Mouse (Mus musculus): Measurements from ENCODE around the gene Hspb8. TPM values are rescaled to one million over a fixed set of nuclear protein-coding genes. Genes with fewer than 3 reads are reported as not detected.
"Not testable (repeated sequence)": the region's sequence is repeated elsewhere in the genome, so short reads cannot be mapped to it uniquely, and the experiment has no call there.

Hspb8 gene
- polyA plus RNA-seq, 1 experiment from 2014 or later = 27.1 TPM

DNA sequence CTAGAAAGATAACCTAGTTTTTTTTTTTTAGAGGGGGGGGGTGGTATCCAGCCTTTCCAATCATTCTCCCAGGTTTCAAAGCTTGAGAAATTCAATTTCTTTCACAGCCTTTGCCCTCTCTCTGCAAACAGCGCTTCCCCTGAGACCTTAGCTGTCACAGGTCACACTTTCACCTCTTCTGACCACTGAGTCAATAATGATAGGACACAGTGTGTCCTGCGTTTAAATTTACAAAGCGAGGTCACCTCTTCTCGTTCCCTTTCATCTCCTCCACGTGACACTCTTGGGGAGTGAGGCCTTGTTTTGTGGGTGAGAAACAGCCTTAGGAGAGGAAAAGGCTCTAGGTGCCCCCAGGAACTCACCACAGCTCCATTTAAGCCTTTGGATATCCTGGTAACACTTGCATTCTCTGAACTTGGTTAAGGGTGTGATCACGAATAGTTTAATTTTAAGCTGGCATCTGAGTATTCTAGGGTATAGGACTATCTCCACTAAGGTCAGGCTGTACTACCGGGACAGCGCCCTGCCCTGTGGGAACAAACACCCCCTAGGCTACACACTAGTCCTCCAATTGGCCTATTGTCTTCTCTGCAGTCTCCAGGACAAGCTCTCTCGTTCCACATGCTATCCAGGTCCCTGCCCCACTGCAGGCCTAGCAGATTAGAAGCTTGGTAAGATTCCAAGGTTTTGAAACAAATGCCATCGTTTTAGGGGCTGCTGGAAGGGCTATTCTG, 23.1 kb upstream of the Hspb8 start:
- Histone ChIP-seq H3K27ac (no peak overlapping the region), H3K4me2 (no peak overlapping the region)

DNA sequence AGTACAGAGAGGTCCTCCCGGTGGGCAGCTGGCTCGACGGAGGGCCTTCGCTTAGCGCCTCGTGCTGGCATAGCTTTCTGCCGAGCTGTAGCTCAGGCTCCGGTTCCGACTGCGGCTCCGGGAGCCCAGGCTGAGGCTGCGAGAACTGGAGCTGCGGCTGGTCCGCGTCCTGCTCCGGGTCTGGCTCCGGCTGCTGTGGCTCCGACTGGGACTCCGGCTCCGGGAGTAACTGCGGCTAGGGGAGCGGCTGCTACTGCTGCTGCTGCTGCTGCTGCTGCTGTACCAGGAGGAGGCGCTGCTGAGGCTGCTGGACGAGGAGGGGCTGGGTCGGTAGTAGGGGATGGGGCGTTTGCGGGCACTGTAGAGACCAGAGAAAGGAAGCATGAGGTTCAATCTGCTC, 21.9 kb upstream of the Hspb8 start:
- no peak overlapping the region for H3K27ac ChIP-seq
- no peak overlapping the region for H3K9ac ChIP-seq
- ATAC-seq (ENCODE audit: insufficient number of reproducible peaks, low FRiP score, low TSS enrichment, low read depth) = no peak
- H3K9me3 ChIP-seq = no peaks in the 10 kb centered on the region
- no peak overlapping the region for H3K4me2 ChIP-seq
- no peak overlapping the region for H3K4me3 ChIP-seq
- H3K4me1 ChIP-seq = peaks cover 18% of the 10 kb centered on the region
- 57% methylated on average over 27 of the region's 27 CpGs for WGBS
- H3K36me3 ChIP-seq = no peaks in the 10 kb centered on the region
- peaks cover 9% of the 10 kb centered on the region; the same call in 1 of the 2 replicates for H3K27me3 ChIP-seq

More for the DNA sequence above, 23.1 kb upstream of the Hspb8 start:
- 48% methylated on average over 10 of the region's 10 CpGs for WGBS
- Histone ChIP-seq H3K9ac (no peak overlapping the region), H3K9me3 (no peaks in the 10 kb centered on the region), H3K4me1 (peaks cover 18% of the 10 kb centered on the region), H3K4me3 (no peak overlapping the region), H3K36me3 (no peaks in the 10 kb centered on the region), H3K27me3 (peaks cover 9% of the 10 kb centered on the region; the same call in 1 of the 2 replicates)
- ATAC-seq (ENCODE audit: insufficient number of reproducible peaks, low FRiP score, low TSS enrichment, low read depth) = no peak

DNA sequence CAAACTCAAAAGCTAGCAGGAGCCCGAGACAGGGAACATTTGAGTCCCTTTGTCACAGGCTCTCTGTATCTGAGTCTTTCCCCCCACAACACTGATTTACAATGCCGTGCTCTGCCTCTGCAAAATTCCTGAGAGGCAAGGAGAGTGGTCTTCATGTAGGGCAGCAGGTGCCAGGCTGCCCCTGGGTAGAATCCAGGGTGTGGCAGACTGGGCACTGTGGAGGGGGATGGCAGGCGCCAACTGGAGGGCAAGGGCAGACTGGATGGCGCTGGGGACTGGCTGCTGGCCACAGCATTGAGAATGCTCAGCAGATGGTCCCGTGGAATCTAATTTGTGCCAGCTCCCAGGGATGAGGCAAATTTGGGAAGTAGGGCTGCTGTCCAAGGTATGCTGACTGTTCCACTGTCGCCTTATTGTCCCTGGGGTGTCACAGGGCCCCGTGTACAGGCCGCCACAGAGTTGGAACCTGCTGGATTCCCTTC, 20.8 kb upstream of the Hspb8 start:
- Histone ChIP-seq H3K27ac (no peak overlapping the region), H3K9ac (no peak overlapping the region), H3K9me3 (no peaks in the 10 kb centered on the region), H3K4me3 (no peak overlapping the region), H3K27me3 (peaks cover 9% of the 10 kb centered on the region; the same call in 1 of the 2 replicates), H3K4me1 (peaks cover 14% of the 10 kb centered on the region), H3K4me2 (no peak overlapping the region), H3K36me3 (no peaks in the 10 kb centered on the region)
- ATAC-seq (ENCODE audit: insufficient number of reproducible peaks, low FRiP score, low TSS enrichment, low read depth) = no peak
- WGBS = 76% methylated on average over 8 of the region's 8 CpGs

DNA sequence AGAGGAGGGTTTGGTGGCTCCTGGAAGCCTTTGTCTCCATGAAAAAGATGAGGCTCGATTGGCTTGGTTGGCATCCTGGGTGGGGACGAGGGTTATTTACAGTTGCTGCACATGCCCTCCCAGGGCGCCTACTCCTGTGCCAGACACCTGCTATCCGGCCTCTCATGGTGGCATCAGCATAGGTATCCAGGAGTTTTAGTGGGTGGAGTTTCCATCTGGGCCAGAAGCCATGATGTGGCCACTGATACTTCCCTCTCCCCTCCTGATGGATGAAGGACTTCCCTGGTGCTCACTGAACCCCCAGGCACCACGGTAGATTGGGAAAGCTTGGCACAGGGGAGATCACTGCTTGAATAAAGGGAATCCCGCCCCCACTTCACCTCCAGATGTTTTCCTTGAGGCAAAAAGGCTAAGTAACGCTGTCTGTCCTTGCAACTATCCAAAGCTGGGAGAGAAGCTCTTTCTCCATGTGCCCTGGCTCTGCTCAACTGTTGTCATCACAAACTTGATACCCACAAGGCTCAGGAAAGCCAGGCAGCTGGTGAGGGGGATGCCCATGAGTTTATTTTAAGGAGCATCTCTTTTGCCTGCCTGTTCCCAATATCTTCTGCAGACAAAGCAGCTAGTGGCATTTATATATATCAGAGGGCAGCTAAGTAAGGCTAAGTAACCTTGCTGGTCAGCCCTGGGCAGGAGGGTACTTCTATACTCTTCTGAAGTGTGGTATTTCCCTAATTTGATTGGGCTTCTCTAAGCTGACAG, 20.2 kb upstream of the Hspb8 start:
- Histone ChIP-seq H3K4me2 (no peak overlapping the region), H3K9ac (no peak overlapping the region), H3K27ac (no peak overlapping the region), H3K4me1 (peaks cover 14% of the 10 kb centered on the region), H3K4me3 (no peak overlapping the region), H3K9me3 (no peaks in the 10 kb centered on the region), H3K36me3 (no peaks in the 10 kb centered on the region), H3K27me3 (peaks cover 9% of the 10 kb centered on the region; the same call in 1 of the 2 replicates)
- no peak for ATAC-seq (ENCODE audit: insufficient number of reproducible peaks, low FRiP score, low TSS enrichment, low read depth)
- WGBS = 63% methylated on average over 7 of the region's 7 CpGs

DNA sequence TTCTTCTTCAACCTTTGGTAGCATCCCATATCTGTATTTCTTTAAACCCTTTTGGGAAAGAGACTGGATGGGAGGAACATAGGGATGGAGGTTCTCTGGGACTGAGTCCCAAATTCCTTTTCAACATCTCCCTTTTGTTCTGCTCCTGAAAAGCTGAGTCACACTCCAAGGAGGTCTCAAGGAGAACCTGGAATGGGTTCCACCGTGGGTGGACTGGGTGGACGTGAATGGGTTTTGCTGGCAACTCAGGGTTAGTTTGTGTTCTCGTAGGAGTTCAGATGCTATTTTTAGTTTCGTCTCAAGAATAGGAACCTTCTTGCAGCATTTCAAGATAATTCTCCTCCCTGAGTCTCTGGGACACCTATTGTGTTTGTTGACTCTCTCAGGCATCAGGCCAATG, 17.6 kb upstream of the Hspb8 start:
- 72% methylated on average over 4 of the region's 4 CpGs for WGBS
- H3K27ac ChIP-seq = no peak overlapping the region
- H3K4me1 ChIP-seq = no peaks in the 10 kb centered on the region
- ATAC-seq (ENCODE audit: insufficient number of reproducible peaks, low FRiP score, low TSS enrichment, low read depth) = no peak
- H3K9ac ChIP-seq = no peak overlapping the region
- no peaks in the 10 kb centered on the region for H3K36me3 ChIP-seq
- H3K27me3 ChIP-seq = peaks cover 9% of the 10 kb centered on the region; the same call in 1 of the 2 replicates
- H3K9me3 ChIP-seq = no peaks in the 10 kb centered on the region
- no peak overlapping the region for H3K4me3 ChIP-seq
- no peak overlapping the region for H3K4me2 ChIP-seq

DNA sequence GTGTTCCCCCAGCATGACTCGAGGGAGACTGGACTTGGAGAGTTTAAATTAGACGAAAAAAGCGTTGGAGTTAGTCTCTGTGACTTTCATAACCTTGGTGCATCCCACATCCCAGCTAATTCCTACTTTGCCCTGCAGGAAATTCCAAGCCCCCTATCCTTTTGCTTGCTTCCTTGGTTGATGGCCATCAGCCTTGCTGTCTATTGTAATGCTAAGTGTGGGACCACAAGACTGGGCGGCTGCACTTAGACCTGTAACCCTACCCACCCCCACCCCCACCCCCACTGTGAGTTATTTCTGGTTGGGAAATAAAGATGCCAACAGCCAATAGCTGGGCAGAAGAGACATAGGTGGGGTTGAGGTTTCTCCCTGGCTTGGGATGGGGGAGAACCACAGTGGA, 15.7 kb upstream of the Hspb8 start:
- H3K4me2 ChIP-seq = no peak overlapping the region
- H3K27ac ChIP-seq = no peak overlapping the region
- peaks cover 4% of the 10 kb centered on the region; the same call in 1 of the 2 replicates for H3K4me1 ChIP-seq
- H3K9me3 ChIP-seq = no peaks in the 10 kb centered on the region
- H3K27me3 ChIP-seq = no peaks in the 10 kb centered on the region
- 40% methylated on average over 4 of the region's 4 CpGs for WGBS
- no peak overlapping the region for H3K9ac ChIP-seq
- H3K36me3 ChIP-seq = no peaks in the 10 kb centered on the region
- no peak overlapping the region for H3K4me3 ChIP-seq
- no peak for ATAC-seq (ENCODE audit: insufficient number of reproducible peaks, low FRiP score, low TSS enrichment, low read depth)

DNA sequence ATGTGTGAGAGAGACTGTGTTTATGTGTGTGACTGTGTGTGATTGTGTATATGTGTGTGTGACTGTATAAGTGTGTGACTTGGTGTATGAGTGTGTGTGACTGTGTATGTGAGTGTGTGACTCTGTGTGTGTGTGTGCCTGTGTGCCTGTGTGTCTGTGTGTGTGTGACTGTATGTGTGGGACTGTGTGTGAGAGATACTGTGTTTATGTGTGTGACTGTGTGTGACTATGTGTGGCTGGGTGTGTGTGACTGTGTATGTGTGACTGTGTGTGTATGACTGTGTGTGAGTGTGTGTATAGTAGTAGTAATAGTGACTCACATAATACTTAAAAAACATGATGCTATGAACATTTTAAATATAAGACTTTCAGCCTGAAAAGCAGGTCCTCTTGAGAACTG, 13.5 kb upstream of the Hspb8 start:
- Histone ChIP-seq H3K4me1 (peaks cover 4% of the 10 kb centered on the region; the same call in 1 of the 2 replicates), H3K27me3 (no peaks in the 10 kb centered on the region), H3K9me3 (no peaks in the 10 kb centered on the region), H3K36me3 (no peaks in the 10 kb centered on the region), H3K4me3 (no peak overlapping the region), H3K4me2 (no peak overlapping the region), H3K9ac (no peak overlapping the region), H3K27ac (no peak overlapping the region)
- no peak for ATAC-seq (ENCODE audit: insufficient number of reproducible peaks, low FRiP score, low TSS enrichment, low read depth)

DNA sequence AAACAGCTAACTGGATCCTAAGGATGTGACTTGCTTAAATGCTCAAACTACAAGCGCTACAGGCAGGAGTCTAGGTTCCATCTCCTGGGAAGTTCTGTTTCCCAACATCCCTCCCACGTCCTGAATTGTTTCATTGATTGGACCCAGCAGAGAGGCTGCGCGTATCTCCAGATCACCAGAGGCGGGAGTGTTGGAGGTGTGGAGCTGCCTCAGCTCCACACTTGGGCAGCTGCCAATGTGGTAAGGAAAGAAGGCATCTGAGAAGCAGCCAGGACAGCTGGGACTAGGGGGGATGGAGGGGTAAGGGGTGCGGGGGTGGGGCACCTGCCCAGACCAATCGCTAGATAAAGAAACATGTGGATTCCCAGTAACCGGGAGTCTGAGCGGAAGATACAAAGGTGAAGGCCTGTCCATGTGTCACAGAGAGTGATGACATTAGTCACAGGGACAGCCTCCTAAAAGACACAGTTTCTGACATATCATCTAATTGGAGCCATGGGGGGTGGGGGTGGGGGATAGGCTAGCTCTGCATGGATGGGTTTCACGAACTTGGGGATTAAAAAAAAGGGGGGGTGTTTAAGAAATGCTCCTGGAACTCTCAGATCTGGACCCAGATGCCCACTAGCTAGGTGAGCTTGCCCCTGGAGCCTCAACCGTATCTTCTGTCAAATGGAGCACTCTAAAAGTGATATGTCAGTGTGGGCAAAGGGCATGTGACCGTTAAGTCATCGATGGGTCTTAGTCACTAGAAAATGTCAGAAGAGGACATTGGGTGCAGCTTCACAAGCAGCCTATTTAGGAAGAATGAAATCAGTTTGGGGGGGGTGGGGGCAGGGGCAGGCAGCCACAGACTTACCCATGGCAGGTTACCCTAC, 12.5 kb upstream of the Hspb8 start:
- no peak for ATAC-seq (ENCODE audit: insufficient number of reproducible peaks, low FRiP score, low TSS enrichment, low read depth)
- 46% methylated on average over 13 of the region's 13 CpGs for WGBS
- peaks cover 4% of the 10 kb centered on the region for H3K4me1 ChIP-seq
- no peak overlapping the region for H3K4me3 ChIP-seq
- no peaks in the 10 kb centered on the region for H3K36me3 ChIP-seq
- no peaks in the 10 kb centered on the region for H3K9me3 ChIP-seq
- no peak overlapping the region for H3K27ac ChIP-seq
- no peak overlapping the region for H3K4me2 ChIP-seq
- H3K9ac ChIP-seq = no peak overlapping the region
- H3K27me3 ChIP-seq = no peaks in the 10 kb centered on the region

DNA sequence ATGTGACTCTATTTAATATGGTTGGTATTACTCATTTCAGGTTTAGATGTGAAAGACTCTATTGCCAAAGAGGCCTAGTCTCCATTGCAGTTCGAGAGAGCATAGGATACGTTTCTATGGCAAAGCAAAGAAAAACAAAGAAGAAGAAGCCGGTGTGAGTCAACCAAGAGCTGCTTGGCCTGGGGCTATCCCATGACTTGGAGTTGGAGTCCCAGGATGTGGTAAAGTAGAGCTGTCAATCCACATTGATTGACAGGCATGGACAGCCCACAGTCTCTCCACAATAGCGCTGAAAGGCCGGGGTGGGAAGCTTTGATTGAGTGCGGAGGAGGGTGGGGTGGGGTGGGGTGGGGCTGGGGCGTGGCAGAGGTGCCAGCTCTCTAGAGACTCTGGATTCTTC, 10.2 kb upstream of the Hspb8 start:
- Histone ChIP-seq H3K4me3 (no peak overlapping the region), H3K36me3 (no peaks in the 10 kb centered on the region), H3K27me3 (no peaks in the 10 kb centered on the region), H3K4me1 (peaks cover 7% of the 10 kb centered on the region), H3K27ac (no peak overlapping the region), H3K9me3 (no peaks in the 10 kb centered on the region), H3K4me2 (no peak overlapping the region), H3K9ac (no peak overlapping the region)
- no peak for ATAC-seq (ENCODE audit: insufficient number of reproducible peaks, low FRiP score, low TSS enrichment, low read depth)
- 57% methylated on average over 7 of the region's 7 CpGs for WGBS

DNA sequence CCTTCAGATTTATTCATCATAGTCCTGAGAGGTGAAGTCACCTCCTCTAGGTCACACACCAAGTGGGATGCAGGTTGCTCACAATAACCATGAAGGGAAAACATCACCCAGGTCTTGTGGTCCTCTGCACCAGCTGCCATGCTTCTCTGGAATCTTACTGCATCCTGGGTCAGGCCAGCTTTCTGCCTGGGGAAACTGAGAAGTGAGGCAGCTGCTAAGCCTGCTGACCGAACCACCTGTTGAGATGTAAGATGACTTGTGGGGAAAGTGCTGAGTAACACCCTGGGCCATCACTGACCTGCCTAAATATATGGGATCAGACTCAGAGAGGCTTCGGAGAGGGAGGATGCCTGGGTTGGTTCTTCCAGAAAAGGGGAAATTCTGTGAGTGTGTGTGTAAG, 4.0 kb upstream of the Hspb8 start:
- Histone ChIP-seq H3K9me3 (no peaks in the 10 kb centered on the region), H3K4me1 (peaks cover 34% of the 10 kb centered on the region), H3K9ac (no peak overlapping the region), H3K27ac (no peak overlapping the region), H3K4me2 (no peak overlapping the region), H3K27me3 (no peaks in the 10 kb centered on the region), H3K36me3 (no peaks in the 10 kb centered on the region), H3K4me3 (no peak overlapping the region)
- ATAC-seq (ENCODE audit: insufficient number of reproducible peaks, low FRiP score, low TSS enrichment, low read depth) = no peak
- WGBS = 79% methylated on average over 2 of the region's 2 CpGs

DNA sequence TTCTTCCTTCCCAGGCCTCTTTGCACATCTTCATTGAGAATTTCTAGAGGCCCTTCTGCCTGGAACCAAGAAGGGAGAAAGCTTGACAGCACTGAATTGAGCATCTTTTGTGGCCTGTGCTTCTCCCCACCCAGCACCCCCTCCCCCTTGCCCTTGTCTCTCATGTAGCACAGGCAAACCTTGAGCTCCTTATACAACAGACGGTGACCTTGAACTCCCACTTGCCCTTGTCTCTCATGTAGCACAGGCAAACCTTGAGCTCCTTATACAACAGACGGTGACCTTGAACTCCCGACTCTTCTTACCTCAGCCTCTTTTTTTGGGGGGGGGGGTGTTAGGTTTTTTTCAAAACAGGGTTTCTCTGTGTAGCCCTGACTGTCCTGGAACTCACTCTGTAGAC, 3.0 kb upstream of the Hspb8 start:
- 88% methylated on average over 3 of the region's 3 CpGs for WGBS
- not testable (repeated sequence) for H3K4me3 ChIP-seq; ATAC-seq (ENCODE audit: insufficient number of reproducible peaks, low FRiP score, low TSS enrichment, low read depth); H3K9me3 ChIP-seq; H3K4me2 ChIP-seq; H3K27me3 ChIP-seq; H3K9ac ChIP-seq; H3K36me3 ChIP-seq
- Histone ChIP-seq H3K4me1 (peaks cover 41% of the 10 kb centered on the region), H3K27ac (0 out of 2 replicates have a peak overlapping the region, but pooled peaks have one; percentile 43)
